Mouse (Mus musculus) liver, embryonic 14.5 days (tissue): ENCODE data around the gene Fancg. TPM values are rescaled to one million over a fixed set of nuclear protein-coding genes. Genes with fewer than 3 reads are reported as not detected.

Experiments used
- ATAC-seq: fragments of 200-750 bp; cut with Nextera tagmentation; 2 replicates; pipeline ENCODE4 v1.8.0; 2017; ENCODE audit warnings: moderate number of reproducible peaks, mild to moderate bottlenecking, moderate library complexity; ENCODE audit not compliant: insufficient read depth
- DNase-seq, 3 experiments: peaks; one replicate each; pipeline ENCODE4 v3.0.0-alpha.2; 2012 to 2013; ENCODE audit warnings: low read depth in 3 of 3, low spot score in 3 of 3
- H3K27ac ChIP-seq: fragments of 300-500 bp; sonication (generic); 2 replicates; pipeline ENCODE4 v1.5.1; 2014; ENCODE audit warnings: moderate library complexity, mild to moderate bottlenecking, control low read depth, inconsistent platforms
- H3K27me3 ChIP-seq: fragments of 300-500 bp; sonication (generic); 2 replicates; pipeline ENCODE4 v1.6.1; 2014; ENCODE audit warnings: mild to moderate bottlenecking, low read length, moderate library complexity; ENCODE audit not compliant: control insufficient read depth, insufficient read depth
- H3K36me3 ChIP-seq: fragments of 300-500 bp; sonication (generic); replicated peaks from 2 replicates; pipeline ENCODE4 v1.6.1; 2014; ENCODE audit warnings: low read depth; ENCODE audit not compliant: control insufficient read depth, insufficient read depth
- H3K4me1 ChIP-seq, 2 experiments: fragments of 200-500 bp in 1 of 2; fragments of 300-500 bp in 1 of 2; sonication (generic) in 1 of 2; replicated peaks; 2 replicates each; pipeline ENCODE4 v1.6.1; 2012 to 2014; ENCODE audit warnings: antibody characterized with exemption in 1 of 2, inconsistent platforms in 1 of 2, low read length in 1 of 2; ENCODE audit not compliant: control insufficient read depth in 2 of 2, insufficient read depth in 2 of 2
- H3K4me2 ChIP-seq: fragments of 300-500 bp; sonication (generic); 2 replicates; pipeline ENCODE4 v1.6.1; 2014; ENCODE audit warnings: low read depth, mild to moderate bottlenecking, control low read depth, moderate library complexity
- H3K4me3 ChIP-seq, 2 experiments: fragments of 200-500 bp in 1 of 2; fragments of 300-500 bp in 1 of 2; sonication (generic) in 1 of 2; 2 replicates each; pipeline ENCODE4 v1.5.1; 2012 to 2014; ENCODE audit warnings: low read depth in 2 of 2, low read length in 2 of 2, mild to moderate bottlenecking in 2 of 2, control low read depth in 1 of 2, inconsistent platforms in 1 of 2, moderate library complexity in 1 of 2; ENCODE audit not compliant: insufficient read depth in 1 of 2
- H3K9ac ChIP-seq: fragments of 300-500 bp; sonication (generic); replicated peaks from 2 replicates; pipeline ENCODE4 v1.6.1; 2014; ENCODE audit warnings: mild to moderate bottlenecking, control low read depth, moderate library complexity
- H3K9me3 ChIP-seq: fragments of 300-500 bp; sonication (generic); 2 replicates; pipeline ENCODE4 v1.6.1; 2016; ENCODE audit warnings: low read length, mixed read lengths; ENCODE audit not compliant: control insufficient read depth
- CTCF ChIP-seq: IDR thresholded peaks from 2 replicates; pipeline ENCODE4 v1.5.1; 2016; ENCODE audit warnings: antibody characterized with exemption, low read depth, control low read depth
- EP300 ChIP-seq: IDR thresholded peaks from 2 replicates; pipeline ENCODE4 v1.6.1; 2016; ENCODE audit warnings: antibody characterized with exemption, low read depth
- WGBS: fragments of 180-500 bp; shearing (Covaris S2); extraction: QIAGEN DNeasy Blood & Tissue Kit; methylation state at CpG from one replicate; pipeline ENCODE4 v1.1.7; 2014; ENCODE audit not compliant: insufficient replicate concordance; 5-methylcytosine and 5-hydroxymethylcytosine counted together
- polyA plus RNA-seq, 2 experiments: library from polyadenylated mRNA; depleted of rRNA in 1 of 2; stranded (reverse) in 1 of 2; unstranded in 1 of 2; fragments of >200 nt; fragmentation: Nextera tagmentation in 1 of 2; extraction: Ambion mirVana in 1 of 2; gene quantifications; 2 replicates each; pipeline versions ENCODE4 v1.2.1 to v1.2.3; 2012 to 2014

Fancg gene
- 8.2 and 9.9 TPM in 2 replicates for polyA plus RNA-seq (2012; rRNA removed)
- 8.3 and 10.0 TPM in 2 replicates for polyA plus RNA-seq (2014; fragmentation: Nextera tagmentation; extraction: Ambion mirVana)

DNA sequence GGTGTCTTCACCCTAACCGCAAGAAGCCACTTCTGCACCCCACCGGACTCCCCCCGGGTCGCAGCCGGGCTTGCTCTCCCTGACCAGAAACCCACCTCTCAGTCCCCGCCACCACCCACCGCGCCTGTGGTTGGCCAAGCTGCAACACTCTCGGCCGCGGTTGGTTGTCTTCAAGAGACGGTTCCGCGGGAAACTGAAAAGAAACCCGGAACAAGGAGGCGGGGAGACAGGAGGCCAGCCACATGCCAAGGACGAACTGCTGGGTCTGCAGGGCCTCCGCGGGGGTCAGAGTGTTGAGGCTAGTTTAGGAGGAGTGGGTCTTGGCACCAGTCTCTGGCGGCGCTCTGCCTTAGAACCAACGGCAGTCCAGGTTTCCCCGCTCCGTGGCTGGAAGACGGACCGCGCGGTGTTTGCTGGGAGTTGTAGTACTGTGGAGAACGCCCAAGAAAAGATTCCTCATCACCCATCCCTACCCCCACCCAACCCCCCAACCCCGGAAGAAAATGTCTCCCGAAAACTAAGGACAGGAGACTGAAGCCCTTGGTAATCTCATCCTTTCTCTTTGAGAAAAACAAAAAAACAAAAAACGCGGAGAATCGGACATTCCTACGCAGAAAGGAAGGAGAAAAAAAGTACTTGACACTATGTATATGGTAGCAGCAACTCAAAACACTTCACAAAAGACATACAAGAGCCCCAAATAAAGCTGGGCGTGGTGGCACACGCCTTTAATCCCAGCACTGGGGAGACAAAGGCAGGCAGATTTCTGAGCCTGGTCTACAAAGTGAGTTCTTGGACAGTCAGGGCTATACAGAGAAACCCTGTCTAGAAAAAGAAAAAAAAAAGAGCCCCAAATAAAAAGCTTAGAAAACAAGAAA, at the start of gene Fancg:
Gene Fancg (minus strand): TSS at position 346 of the 878 bp plus-strand sequence.
- ATAC-seq (peak; percentile 84), DNase-seq (peak; percentile 61 to 67 (median 64))
- Histone ChIP-seq H3K4me1 (peaks cover 0 to 8% of the 10 kb centered on the region in 2 experiments; a peak in 3 of 4 replicates), H3K27me3 (no peaks in the 10 kb centered on the region), H3K9ac (peak within 1 kb of the TSS; percentile 86), H3K36me3 (no peaks in the 10 kb centered on the region; the same call in 1 of the 2 replicates), H3K9me3 (no peaks in the 10 kb centered on the region), H3K27ac (peak within 1 kb of the TSS; percentile 24), H3K4me3 (peak within 1 kb of the TSS; percentile 91 to 92), H3K4me2 (peak within 1 kb of the TSS; percentile 80)
- TF ChIP-seq CTCF = no peak
- TF ChIP-seq EP300 = no peak
- under 1% methylated on average over 37 of the region's 37 CpGs for WGBS

DNA sequence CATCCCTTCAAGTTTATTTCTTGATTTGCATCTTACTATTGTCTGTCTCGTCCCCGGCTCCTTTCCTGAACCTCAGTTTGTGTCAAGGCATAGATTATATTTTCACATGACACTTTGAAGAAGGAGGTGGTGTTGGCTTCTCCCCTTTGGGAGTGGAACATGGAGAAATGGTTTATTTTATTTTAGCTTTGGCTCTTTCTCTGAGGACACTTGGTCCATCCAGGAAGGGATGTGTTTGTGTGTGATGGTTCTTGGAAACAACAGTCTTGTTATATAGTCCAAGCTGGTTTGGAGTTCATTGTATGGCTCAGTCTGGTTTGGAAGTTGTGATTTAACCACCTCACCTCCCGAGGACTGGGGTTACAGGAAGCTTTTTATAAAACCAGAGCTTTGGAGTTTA, 49.4 kb upstream of the Fancg start:
- Histone ChIP-seq H3K27ac (no peak overlapping the region), H3K9ac (no peak overlapping the region), H3K27me3 (peaks cover 34% of the 10 kb centered on the region), H3K4me3 (peak overlapping the region; percentile 52 to 58), H3K36me3 (no peaks in the 10 kb centered on the region), H3K4me1 (peaks cover 0 to 4% of the 10 kb centered on the region in 2 experiments; a peak in 1 of 4 replicates), H3K4me2 (peak overlapping the region; percentile 81), H3K9me3 (no peaks in the 10 kb centered on the region)
- TF ChIP-seq EP300 (no peak), CTCF (no peak)
- WGBS = 36% methylated on average over 3 of the region's 3 CpGs
- no peak for DNase-seq
- ATAC-seq = no peak

DNA sequence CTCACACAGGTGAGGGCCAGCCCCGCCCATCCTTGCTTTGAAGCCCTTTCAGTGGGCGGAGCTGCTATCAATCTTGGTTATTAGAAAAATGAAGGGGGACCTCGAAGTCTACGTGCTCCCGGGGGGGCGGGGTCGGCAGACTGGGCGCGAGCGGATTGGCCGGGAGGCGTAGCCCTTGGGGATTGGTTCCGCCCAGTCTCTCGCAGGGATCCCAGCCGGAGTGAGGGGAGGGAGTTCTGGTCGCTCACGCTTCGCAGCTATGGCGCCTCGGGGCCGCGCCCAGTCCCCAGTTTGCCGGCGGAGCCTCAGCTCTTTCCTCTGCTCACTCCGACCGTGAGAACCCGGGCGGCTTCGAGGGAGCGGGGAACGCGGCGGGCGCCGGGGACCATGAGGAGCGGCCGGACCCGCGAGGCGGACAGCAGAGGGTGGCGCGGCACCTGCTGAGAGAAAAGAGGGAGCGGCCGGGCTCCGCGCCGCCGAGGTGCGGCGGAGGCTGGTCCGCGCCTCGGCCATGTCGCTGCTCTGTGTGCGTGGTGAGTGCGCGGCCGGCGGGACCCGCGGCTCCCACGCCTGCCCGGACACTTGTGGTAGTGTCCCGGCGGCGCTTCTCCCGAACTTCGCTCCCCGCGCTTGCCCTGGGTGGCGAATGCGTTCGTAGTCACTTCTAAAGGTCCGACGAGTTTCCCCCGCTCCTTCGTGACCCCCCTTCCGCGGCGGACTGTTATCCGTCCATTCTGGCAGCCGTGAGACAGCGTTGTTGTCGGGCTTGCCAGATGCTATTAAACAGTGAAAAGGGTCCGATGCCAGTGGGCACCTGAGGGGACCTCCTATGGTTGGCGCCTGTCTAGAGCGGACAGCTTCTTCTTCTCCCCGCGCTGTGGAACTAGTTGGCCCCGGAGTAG, 48.7 kb upstream of the Fancg start, which contains the start of gene Unc13b:
Gene Unc13b (plus strand): TSS at position 201 of the 902 bp plus-strand sequence.
- under 1% methylated on average over 90 of the region's 90 CpGs for WGBS

DNA sequence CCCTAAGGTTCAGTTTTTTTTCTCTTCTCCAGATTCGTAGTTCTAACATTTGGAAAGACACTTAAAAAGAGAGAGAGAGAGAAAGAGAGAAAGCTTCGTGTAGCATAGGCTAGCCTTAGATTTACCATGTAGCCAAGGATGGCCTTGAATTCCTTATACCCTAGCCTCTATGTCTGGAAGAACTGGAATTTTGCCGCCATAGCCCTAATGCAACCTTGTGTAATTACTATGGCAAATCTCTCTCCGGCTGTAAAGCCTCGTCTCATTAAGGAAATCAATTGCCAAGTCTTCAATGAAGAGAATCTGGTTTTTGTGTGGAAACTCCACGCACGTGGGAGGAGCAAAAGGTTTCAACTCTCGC, 48.1 kb upstream of the Fancg start:
- no peaks in the 10 kb centered on the region for H3K36me3 ChIP-seq
- peaks cover 34% of the 10 kb centered on the region for H3K27me3 ChIP-seq
- no peak overlapping the region for H3K9ac ChIP-seq
- peaks cover 0 to 4% of the 10 kb centered on the region in 2 experiments; a peak in 1 of 4 replicates for H3K4me1 ChIP-seq
- no peak overlapping the region for H3K27ac ChIP-seq
- 21% methylated on average over 8 of the region's 8 CpGs for WGBS
- peak overlapping the region; percentile 81 for H3K4me2 ChIP-seq
- DNase-seq (no peak), ATAC-seq (no peak)
- no peak overlapping the region; a peak in 1 of 4 replicates for H3K4me3 ChIP-seq
- TF ChIP-seq EP300 (no peak), CTCF (no peak)
- no peaks in the 10 kb centered on the region for H3K9me3 ChIP-seq

More for the DNA sequence above, 48.7 kb upstream of the Fancg start, which contains the start of gene Unc13b:
- Histone ChIP-seq H3K4me3 (peak within 1 kb of the TSS; percentile 52 to 58), H3K27ac (no peak within 1 kb of the TSS), H3K9ac (peak within 1 kb of the TSS; percentile 41), H3K9me3 (no peaks in the 10 kb centered on the region), H3K36me3 (no peaks in the 10 kb centered on the region), H3K27me3 (peaks cover 34% of the 10 kb centered on the region), H3K4me2 (peak within 1 kb of the TSS; percentile 81), H3K4me1 (peaks cover 0 to 4% of the 10 kb centered on the region in 2 experiments; a peak in 1 of 4 replicates)
- DNase-seq (peak; percentile 69 to 82 (median 73)), ATAC-seq (peak; percentile 95)
- no peak for TF ChIP-seq CTCF
- no peak for TF ChIP-seq EP300
